19 mouse cellular contexts compared by ENCODE assay signal in the genomic region with DNA sequence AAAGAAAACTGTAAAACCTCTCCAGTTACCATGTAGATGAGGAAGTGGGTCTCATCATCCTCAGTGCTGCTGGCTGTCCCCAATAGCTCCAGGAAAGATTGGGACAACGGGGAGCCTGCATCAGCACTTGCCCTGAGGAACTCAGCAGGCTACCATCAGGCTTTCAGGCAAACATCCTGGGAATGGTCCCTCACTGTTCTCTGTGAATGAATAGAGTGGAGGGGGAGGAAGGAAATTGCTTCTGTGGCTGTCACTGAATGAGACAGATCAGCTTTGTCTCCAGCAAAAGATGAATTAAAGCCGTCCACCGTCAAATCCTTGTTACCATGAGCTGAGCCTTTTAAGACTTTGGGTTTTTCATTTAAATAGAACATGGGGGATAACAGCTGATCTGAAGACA.
DNase-seq lines count a peak whose midpoint lies in the region; ATAC-seq lines count a peak whose summit lies in the region.
"Had no signal": no experiment of that assay in that cellular context is flagged by ENCODE, and none has a peak within 500 bp of the region (broad histone marks: within the 10 kb centered on the region; RNA-seq: fewer than 3 reads in every experiment).

No protein-coding gene starts in this region.

- H3K4me2 ChIP-seq in heart, embryonic 12.5 days = no peak overlapping the region
- H3K4me2 ChIP-seq in hindbrain, embryonic 12.5 days (replicated peaks) = no peak overlapping the region
- H3K4me2 ChIP-seq in midbrain, embryonic 14.5 days (ENCODE audit: low read length) = no peak overlapping the region
- H3K4me2 ChIP-seq: embryonic facial prominence, embryonic 12.5 days; heart, embryonic 15.5 days; liver, embryonic 15.5 days had no signal

- DNase-seq in heart, adult 11 months = peak; percentile 19
- DNase-seq in embryo, embryonic 11 days = peak; percentile 32
- DNase-seq in midbrain, embryonic 14.5 days = peak; percentile 63
- no peak for DNase-seq in lung, postnatal 36 days
- no peak for DNase-seq in urinary bladder, postnatal 36 days (ENCODE audit: low spot score in 2 of 2)
- DNase-seq in kidney, adult 9 months = no peak
- DNase-seq: adrenal gland, postnatal 36 days; gastrocnemius, postnatal 14 days; kidney, postnatal 36 days; left cerebral cortex, postnatal 4 days; lung, postnatal 4 days; right cerebral cortex, postnatal 25 days had no signal

- no peaks in the 10 kb centered on the region for H3K36me3 ChIP-seq in heart, embryonic 12.5 days
- no peaks in the 10 kb centered on the region for H3K36me3 ChIP-seq in hindbrain, embryonic 12.5 days
- no peaks in the 10 kb centered on the region for H3K36me3 ChIP-seq in midbrain, embryonic 14.5 days (ENCODE audit: control insufficient read depth, insufficient read depth, low read length)
- H3K36me3 ChIP-seq: embryonic facial prominence, embryonic 12.5 days; heart, embryonic 15.5 days; liver, embryonic 15.5 days had no signal

- WGBS in heart, embryonic 12.5 days = 15% methylated on average over 3 of the region's 3 CpGs
- WGBS in hindbrain, embryonic 12.5 days = under 1% methylated on average over 3 of the region's 3 CpGs
- WGBS in midbrain, embryonic 14.5 days = 2% methylated on average over 3 of the region's 3 CpGs

- no peak overlapping the region for H3K4me3 ChIP-seq in heart, embryonic 12.5 days
- H3K4me3 ChIP-seq in hindbrain, embryonic 12.5 days = no peak overlapping the region
- no peak overlapping the region for H3K4me3 ChIP-seq in midbrain, embryonic 14.5 days (replicated peaks; ENCODE audit: low read depth, low read length)
- H3K4me3 ChIP-seq: embryonic facial prominence, embryonic 12.5 days; heart, embryonic 15.5 days; liver, embryonic 15.5 days; myocyte had no signal

- ATAC-seq in heart, embryonic 12.5 days (ENCODE audit: insufficient number of reproducible peaks, low FRiP score) = no peak
- peak; percentile 61 for ATAC-seq in hindbrain, embryonic 12.5 days (ENCODE audit: low FRiP score)
- peak; percentile 40 for ATAC-seq in midbrain, embryonic 14.5 days (ENCODE audit: low FRiP score, low TSS enrichment)
- ATAC-seq: inflammation-experienced regulatory T-cells, adult 6 months had no signal

- H3K9ac ChIP-seq in heart, embryonic 12.5 days = no peak overlapping the region
- no peak overlapping the region for H3K9ac ChIP-seq in hindbrain, embryonic 12.5 days
- H3K9ac ChIP-seq in midbrain, embryonic 14.5 days (replicated peaks; ENCODE audit: low read length) = no peak overlapping the region
- H3K9ac ChIP-seq: embryonic facial prominence, embryonic 12.5 days; heart, embryonic 15.5 days; liver, embryonic 15.5 days had no signal

- H3K9me3 ChIP-seq in heart, embryonic 12.5 days (replicated peaks) = no peaks in the 10 kb centered on the region
- no peaks in the 10 kb centered on the region for H3K9me3 ChIP-seq in hindbrain, embryonic 12.5 days (replicated peaks)
- no peaks in the 10 kb centered on the region for H3K9me3 ChIP-seq in midbrain, embryonic 14.5 days (ENCODE audit: control insufficient read depth, low read length)
- H3K9me3 ChIP-seq: embryonic facial prominence, embryonic 12.5 days; heart, embryonic 15.5 days; liver, embryonic 15.5 days had no signal

- no peaks in the 10 kb centered on the region for H3K27me3 ChIP-seq in heart, embryonic 12.5 days (replicated peaks)
- H3K27me3 ChIP-seq in hindbrain, embryonic 12.5 days = no peaks in the 10 kb centered on the region
- no peaks in the 10 kb centered on the region for H3K27me3 ChIP-seq in midbrain, embryonic 14.5 days (ENCODE audit: control insufficient read depth, insufficient read depth, low read length)
- H3K27me3 ChIP-seq: embryonic facial prominence, embryonic 12.5 days; heart, embryonic 15.5 days; liver, embryonic 15.5 days had no signal

- peaks cover 13% of the 10 kb centered on the region for H3K4me1 ChIP-seq in heart, embryonic 12.5 days (replicated peaks)
- H3K4me1 ChIP-seq in hindbrain, embryonic 12.5 days = peaks cover 26% of the 10 kb centered on the region
- H3K4me1 ChIP-seq in midbrain, embryonic 14.5 days (ENCODE audit: control insufficient read depth, insufficient read depth, low read length) = peaks cover 13% of the 10 kb centered on the region
- H3K4me1 ChIP-seq: embryonic facial prominence, embryonic 12.5 days; liver, embryonic 15.5 days had no signal

- H3K27ac ChIP-seq in heart, embryonic 12.5 days (ENCODE audit: poor library complexity, severe bottlenecking) = no peak overlapping the region
- peak overlapping the region; percentile 75 for H3K27ac ChIP-seq in hindbrain, embryonic 12.5 days
- H3K27ac ChIP-seq in midbrain, embryonic 14.5 days (replicated peaks; ENCODE audit: low read depth, low read length) = peak overlapping the region; percentile 14
- H3K27ac ChIP-seq: embryonic facial prominence, embryonic 12.5 days; heart, embryonic 15.5 days; liver, embryonic 15.5 days had no signal

Comparison
In these comparisons a context has a peak if more than half of its experiments do, and no peak if none do; other contexts are left out.
1. DNase-seq: peak in heart, adult 11 months (single experiment), embryo, embryonic 11 days (single experiment) and midbrain, embryonic 14.5 days (single experiment); none in lung, postnatal 36 days (single experiment), urinary bladder, postnatal 36 days (0 of 2) and kidney, adult 9 months (single experiment).